Mouse (Mus musculus): ENCODE results near the gene Aldh1a2. TPM values are rescaled to one million over a fixed set of nuclear protein-coding genes. Genes with fewer than 3 reads are reported as not detected.

Aldh1a2 gene
- polyA plus RNA-seq, 1 experiment: 0.02 TPM

DNA sequence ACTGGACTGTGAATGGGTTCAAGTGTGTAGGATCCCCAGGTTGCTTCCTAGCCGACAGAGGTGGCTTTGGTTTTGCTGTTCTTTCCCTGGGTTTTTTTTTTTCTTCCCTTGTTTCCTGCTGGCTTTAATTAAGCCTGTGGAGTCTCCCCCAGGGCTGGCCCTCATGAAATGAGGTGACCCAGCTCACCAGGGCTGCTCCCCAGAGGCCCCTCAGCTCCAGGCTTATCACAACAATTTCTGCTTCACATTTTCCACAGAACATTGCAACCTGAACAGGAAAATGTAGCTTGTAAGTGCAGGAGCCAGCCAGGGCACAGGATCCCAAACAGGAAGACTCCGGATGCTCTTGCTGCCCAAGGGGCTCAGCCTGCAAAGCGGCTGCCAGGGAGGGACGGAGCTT is 110.7 kb downstream of the Aldh1a2 start:
- Histone ChIP-seq H3K27me3 (ENCODE audit: control insufficient read depth, insufficient read depth, insufficient read length) (no peaks in the 10 kb centered on the region), H3K4me2 (ENCODE audit: low read depth) (no peak overlapping the region), H3ac (ENCODE audit: control insufficient read depth, insufficient read length) (no peak overlapping the region), H3K36me3 (ENCODE audit: control insufficient read depth, insufficient read depth) (no peaks in the 10 kb centered on the region), H3K79me2 (ENCODE audit: control insufficient read depth, insufficient read depth) (no peaks in the 10 kb centered on the region), H3K4me3 (no peak overlapping the region)
- TF ChIP-seq MAX (IDR thresholded peaks at IDR 0.05; ENCODE audit: low read depth) (no peak), REST (IDR thresholded peaks at IDR 0.05; ENCODE audit: insufficient read depth, insufficient read length) (no peak), POLR2AphosphoS2 (IDR thresholded peaks at IDR 0.05; ENCODE audit: insufficient read length, low read depth) (no peak), E2F4 (IDR thresholded peaks at IDR 0.05; ENCODE audit: insufficient read depth) (no peak), USF1 (IDR thresholded peaks at IDR 0.05; ENCODE audit: low read depth) (no peak), TCF12 (IDR thresholded peaks at IDR 0.05; ENCODE audit: insufficient read depth, poor library complexity, severe bottlenecking) (no peak), SRF (IDR thresholded peaks at IDR 0.05; ENCODE audit: control insufficient read depth, insufficient read length, low read depth) (no peak), MYOG (IDR thresholded peaks at IDR 0.05; ENCODE audit: control insufficient read depth in 1 of 3, insufficient read depth in 1 of 3, insufficient read length in 2 of 3, low read depth in 2 of 3) (no peak), CEBPB (IDR thresholded peaks at IDR 0.05; ENCODE audit: insufficient read depth, poor library complexity, severe bottlenecking) (no peak), POLR2A (IDR thresholded peaks at IDR 0.05; ENCODE audit: insufficient read length, low read depth) (no peak), MYOD1 (IDR thresholded peaks at IDR 0.05; ENCODE audit: control insufficient read depth in 1 of 3, insufficient read length in 2 of 3, low read depth in 2 of 3) (no peak), TCF3 (IDR thresholded peaks at IDR 0.05; ENCODE audit: insufficient read length, low read depth) (no peak)

- H3ac ChIP-seq (ENCODE audit: control insufficient read depth, insufficient read length): no peak overlapping the region
- TF ChIP-seq POLR2AphosphoS2 (IDR thresholded peaks at IDR 0.05; ENCODE audit: insufficient read length, low read depth) (no peak), TCF3 (IDR thresholded peaks at IDR 0.05; ENCODE audit: insufficient read length, low read depth) (no peak), MYOG (IDR thresholded peaks at IDR 0.05; ENCODE audit: control insufficient read depth in 1 of 3, insufficient read depth in 1 of 3, insufficient read length in 2 of 3, low read depth in 2 of 3) (no peak), TCF12 (IDR thresholded peaks at IDR 0.05; ENCODE audit: insufficient read depth, poor library complexity, severe bottlenecking) (no peak), USF1 (IDR thresholded peaks at IDR 0.05; ENCODE audit: low read depth) (no peak), POLR2A (IDR thresholded peaks at IDR 0.05; ENCODE audit: insufficient read length, low read depth) (no peak), REST (IDR thresholded peaks at IDR 0.05; ENCODE audit: insufficient read depth, insufficient read length) (no peak), MYOD1 (IDR thresholded peaks at IDR 0.05; ENCODE audit: control insufficient read depth in 1 of 3, insufficient read length in 2 of 3, low read depth in 2 of 3) (no peak)
- H3K79me2 ChIP-seq (ENCODE audit: control insufficient read depth, insufficient read depth): no peaks in the 10 kb centered on the region
- no peaks in the 10 kb centered on the region for H3K27me3 ChIP-seq (ENCODE audit: control insufficient read depth, insufficient read depth, insufficient read length)
- no peaks in the 10 kb centered on the region for H3K36me3 ChIP-seq (ENCODE audit: control insufficient read depth, insufficient read depth)
- H3K4me3 ChIP-seq: no peak overlapping the region
- no peak overlapping the region for H3K4me2 ChIP-seq (ENCODE audit: low read depth)
These were observed 116.1 kb downstream of the Aldh1a2 start for GRCm38 (mm10) chr9:71331661-71332060.

GRCm38 (mm10) chr9:71336674-71337073 is 121.1 kb downstream of the Aldh1a2 start:
- no peaks in the 10 kb centered on the region for H3K27me3 ChIP-seq (ENCODE audit: control insufficient read depth, insufficient read depth, insufficient read length)
- H3K79me2 ChIP-seq (ENCODE audit: control insufficient read depth, insufficient read depth): no peaks in the 10 kb centered on the region
- no peak overlapping the region for H3ac ChIP-seq (ENCODE audit: control insufficient read depth, insufficient read length)
- no peak overlapping the region for H3K4me3 ChIP-seq
- H3K4me2 ChIP-seq (ENCODE audit: low read depth): no peak overlapping the region
- H3K36me3 ChIP-seq (ENCODE audit: control insufficient read depth, insufficient read depth): no peaks in the 10 kb centered on the region
- TF ChIP-seq TCF3 (IDR thresholded peaks at IDR 0.05; ENCODE audit: insufficient read length, low read depth) (no peak), MYOD1 (IDR thresholded peaks at IDR 0.05; ENCODE audit: control insufficient read depth in 1 of 3, insufficient read length in 2 of 3, low read depth in 2 of 3) (no peak), MAX (IDR thresholded peaks at IDR 0.05; ENCODE audit: low read depth) (no peak), POLR2AphosphoS2 (IDR thresholded peaks at IDR 0.05; ENCODE audit: insufficient read length, low read depth) (no peak), POLR2A (IDR thresholded peaks at IDR 0.05; ENCODE audit: insufficient read length, low read depth) (no peak), REST (IDR thresholded peaks at IDR 0.05; ENCODE audit: insufficient read depth, insufficient read length) (no peak), E2F4 (IDR thresholded peaks at IDR 0.05; ENCODE audit: insufficient read depth) (no peak), CEBPB (IDR thresholded peaks at IDR 0.05; ENCODE audit: insufficient read depth, poor library complexity, severe bottlenecking) (no peak), MYOG (IDR thresholded peaks at IDR 0.05; ENCODE audit: control insufficient read depth in 1 of 3, insufficient read depth in 1 of 3, insufficient read length in 2 of 3, low read depth in 2 of 3) (no peak), TCF12 (IDR thresholded peaks at IDR 0.05; ENCODE audit: insufficient read depth, poor library complexity, severe bottlenecking) (no peak), USF1 (IDR thresholded peaks at IDR 0.05; ENCODE audit: low read depth) (no peak), SRF (IDR thresholded peaks at IDR 0.05; ENCODE audit: control insufficient read depth, insufficient read length, low read depth) (no peak)

GRCm38 (mm10) chr9:71337425-71337824 is 121.8 kb downstream of the Aldh1a2 start:
- Histone ChIP-seq H3K4me3 (no peak overlapping the region), H3ac (ENCODE audit: control insufficient read depth, insufficient read length) (no peak overlapping the region), H3K36me3 (ENCODE audit: control insufficient read depth, insufficient read depth) (no peaks in the 10 kb centered on the region), H3K79me2 (ENCODE audit: control insufficient read depth, insufficient read depth) (no peaks in the 10 kb centered on the region), H3K27me3 (ENCODE audit: control insufficient read depth, insufficient read depth, insufficient read length) (no peaks in the 10 kb centered on the region), H3K4me2 (ENCODE audit: low read depth) (no peak overlapping the region)
- TF ChIP-seq SRF (IDR thresholded peaks at IDR 0.05; ENCODE audit: control insufficient read depth, insufficient read length, low read depth) (no peak), POLR2AphosphoS2 (IDR thresholded peaks at IDR 0.05; ENCODE audit: insufficient read length, low read depth) (no peak), MYOG (IDR thresholded peaks at IDR 0.05; ENCODE audit: control insufficient read depth in 1 of 3, insufficient read depth in 1 of 3, insufficient read length in 2 of 3, low read depth in 2 of 3) (no peak), REST (IDR thresholded peaks at IDR 0.05; ENCODE audit: insufficient read depth, insufficient read length) (no peak)

GRCm38 (mm10) chr9:71340116-71340515 is 124.5 kb downstream of the Aldh1a2 start:
- no peak overlapping the region for H3ac ChIP-seq (ENCODE audit: control insufficient read depth, insufficient read length)
- no peaks in the 10 kb centered on the region for H3K27me3 ChIP-seq (ENCODE audit: control insufficient read depth, insufficient read depth, insufficient read length)
- no peaks in the 10 kb centered on the region for H3K79me2 ChIP-seq (ENCODE audit: control insufficient read depth, insufficient read depth)
- H3K4me2 ChIP-seq (ENCODE audit: low read depth): no peak overlapping the region
- H3K36me3 ChIP-seq (ENCODE audit: control insufficient read depth, insufficient read depth): no peaks in the 10 kb centered on the region
- TF ChIP-seq CEBPB (IDR thresholded peaks at IDR 0.05; ENCODE audit: insufficient read depth, poor library complexity, severe bottlenecking) (no peak), TCF3 (IDR thresholded peaks at IDR 0.05; ENCODE audit: insufficient read length, low read depth) (no peak), TCF12 (IDR thresholded peaks at IDR 0.05; ENCODE audit: insufficient read depth, poor library complexity, severe bottlenecking) (no peak), SRF (IDR thresholded peaks at IDR 0.05; ENCODE audit: control insufficient read depth, insufficient read length, low read depth) (no peak), MAX (IDR thresholded peaks at IDR 0.05; ENCODE audit: low read depth) (no peak), MYOG (IDR thresholded peaks at IDR 0.05; ENCODE audit: control insufficient read depth in 1 of 3, insufficient read depth in 1 of 3, insufficient read length in 2 of 3, low read depth in 2 of 3) (no peak), REST (IDR thresholded peaks at IDR 0.05; ENCODE audit: insufficient read depth, insufficient read length) (no peak), POLR2A (IDR thresholded peaks at IDR 0.05; ENCODE audit: insufficient read length, low read depth) (no peak), USF1 (IDR thresholded peaks at IDR 0.05; ENCODE audit: low read depth) (no peak), E2F4 (IDR thresholded peaks at IDR 0.05; ENCODE audit: insufficient read depth) (no peak), POLR2AphosphoS2 (IDR thresholded peaks at IDR 0.05; ENCODE audit: insufficient read length, low read depth) (no peak), MYOD1 (IDR thresholded peaks at IDR 0.05; ENCODE audit: control insufficient read depth in 1 of 3, insufficient read length in 2 of 3, low read depth in 2 of 3) (no peak)
- no peak overlapping the region for H3K4me3 ChIP-seq
